Comparison of ENCODE assay signal across 8 mouse cellular contexts in the genomic region with DNA sequence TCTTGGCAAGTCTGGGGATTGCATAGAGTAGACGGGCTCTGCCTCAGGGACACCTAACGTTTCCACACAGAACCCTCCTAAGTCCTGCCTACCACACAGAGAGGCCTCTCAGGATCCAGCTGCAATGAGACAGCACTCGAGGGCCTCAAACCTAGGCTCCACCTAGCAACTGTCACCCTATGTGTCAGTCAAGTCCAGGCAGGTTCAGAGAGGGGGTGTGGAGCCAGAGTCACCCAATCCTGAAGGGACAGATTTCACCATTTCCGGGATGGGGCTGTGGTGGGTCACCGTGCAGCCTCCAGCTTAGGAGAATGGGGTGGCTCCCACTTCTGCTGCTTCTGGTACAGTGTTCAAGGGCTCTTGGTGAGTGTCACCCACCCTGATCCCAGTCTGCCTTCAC. TPM values are rescaled to one million over a fixed set of nuclear protein-coding genes. Genes with fewer than 3 reads are reported as not detected.
A peak's percentile ranks its signal among the peaks of the same experiment; 100 is the strongest.
DNase-seq lines count a peak whose midpoint lies in the region; ATAC-seq lines count a peak whose summit lies in the region.

Mst1 (plus strand) TSS at position 269 of the 400 bp plus-strand sequence.

- 70% methylated on average over 5 of the region's 5 CpGs for WGBS in heart, embryonic 14.5 days
- WGBS in hindbrain, embryonic 10.5 days: 72% methylated on average over 5 of the region's 5 CpGs
- WGBS in midbrain, embryonic 11.5 days: 77% methylated on average over 5 of the region's 5 CpGs

- H3K4me3 ChIP-seq in heart, embryonic 14.5 days (ENCODE audit: control insufficient read depth in 1 of 2, insufficient read depth in 1 of 2, low read depth in 1 of 2, low read length in 2 of 2): peak within 1 kb of the TSS; percentile 79 to 84
- peak within 1 kb of the TSS; percentile 87 for H3K4me3 ChIP-seq in hindbrain, embryonic 10.5 days
- peak within 1 kb of the TSS; percentile 71 for H3K4me3 ChIP-seq in midbrain, embryonic 11.5 days (ENCODE audit: low read depth, low read length)

- H3K27me3 ChIP-seq in heart, embryonic 14.5 days (ENCODE audit: control insufficient read depth, insufficient read depth, low read length): peaks cover 31% of the 10 kb centered on the region
- H3K27me3 ChIP-seq in hindbrain, embryonic 10.5 days (ENCODE audit: insufficient read depth, poor library complexity, severe bottlenecking): peaks cover 51% of the 10 kb centered on the region
- peaks cover 24% of the 10 kb centered on the region for H3K27me3 ChIP-seq in midbrain, embryonic 11.5 days (ENCODE audit: control insufficient read depth, insufficient read depth, low read length)

- no peak within 1 kb of the TSS for H3K27ac ChIP-seq in heart, embryonic 14.5 days (replicated peaks in 1 of 2; ENCODE audit: control insufficient read depth in 1 of 2, insufficient read depth in 1 of 2, low read depth in 2 of 2, low read length in 2 of 2)
- peak within 1 kb of the TSS; percentile 92 for H3K27ac ChIP-seq in hindbrain, embryonic 10.5 days
- no peak within 1 kb of the TSS for H3K27ac ChIP-seq in midbrain, embryonic 11.5 days (ENCODE audit: low read depth, low read length)

- H3K4me2 ChIP-seq in heart, embryonic 14.5 days (ENCODE audit: low read length): peak within 1 kb of the TSS; percentile 76
- peak within 1 kb of the TSS; percentile 88 for H3K4me2 ChIP-seq in midbrain, embryonic 11.5 days

- DNase-seq in heart, postnatal 25 days (ENCODE audit: low spot score): no peak
- DNase-seq in R1 (ENCODE audit: low read depth, low spot score): peak; percentile 27
- no peak for DNase-seq in hindbrain, embryonic 10.5 days (ENCODE audit: low spot score)
- DNase-seq in midbrain, embryonic 11.5 days (ENCODE audit: low spot score, missing footprints): no peak
- no peak for DNase-seq in layer of hippocampus, adult 9-11 months
- DNase-seq in urinary bladder, postnatal 4 days (ENCODE audit: low spot score in 2 of 2): no peak
- DNase-seq in thymus, postnatal 14 days: no peak

- peak within 1 kb of the TSS; percentile 97 for H3K9ac ChIP-seq in heart, embryonic 14.5 days (ENCODE audit: low read length)
- peak within 1 kb of the TSS; percentile 90 for H3K9ac ChIP-seq in midbrain, embryonic 11.5 days (ENCODE audit: low read length)

- no peaks in the 10 kb centered on the region for H3K9me3 ChIP-seq in heart, embryonic 14.5 days (ENCODE audit: control insufficient read depth, low read length)
- H3K9me3 ChIP-seq in hindbrain, embryonic 10.5 days: no peaks in the 10 kb centered on the region
- H3K9me3 ChIP-seq in midbrain, embryonic 11.5 days (ENCODE audit: control insufficient read depth, low read length): no peaks in the 10 kb centered on the region

- H3K4me1 ChIP-seq in heart, embryonic 14.5 days (ENCODE audit: control insufficient read depth in 2 of 2, insufficient read depth in 2 of 2, low read length in 2 of 2): peaks cover 10 to 18% of the 10 kb centered on the region in 2 experiments
- H3K4me1 ChIP-seq in hindbrain, embryonic 10.5 days (replicated peaks): peaks cover 50% of the 10 kb centered on the region
- peaks cover 11% of the 10 kb centered on the region; the same call in 1 of the 2 replicates for H3K4me1 ChIP-seq in midbrain, embryonic 11.5 days (ENCODE audit: control insufficient read depth, insufficient read depth, low read length)

- peaks cover 22% of the 10 kb centered on the region for H3K36me3 ChIP-seq in heart, embryonic 14.5 days (ENCODE audit: control insufficient read depth, insufficient read depth, low read length)
- peaks cover 17% of the 10 kb centered on the region for H3K36me3 ChIP-seq in hindbrain, embryonic 10.5 days
- H3K36me3 ChIP-seq in midbrain, embryonic 11.5 days (ENCODE audit: control insufficient read depth, insufficient read depth, low read length): peaks cover 3% of the 10 kb centered on the region; the same call in 1 of the 2 replicates

- no peak for ATAC-seq in heart, embryonic 14.5 days (ENCODE audit: insufficient number of reproducible peaks, insufficient read depth, low FRiP score, low read depth)
- no peak for ATAC-seq in midbrain, embryonic 11.5 days (ENCODE audit: low FRiP score)

- intact Hi-C loops in heart, postnatal 25 days (cut with DNase I): no loop called here

RNA-seq across cellular contexts. Expression of gene Mst1, which starts in this region (rescaled TPM):
- not detected in 2 replicates for polyA plus RNA-seq in heart, embryonic 14.5 days (2014; fragmentation: Nextera tagmentation; extraction: Ambion mirVana)
- not detected for total RNA-seq in heart, postnatal 25 days (2021)
- 0.34 and 0.39 TPM in 2 replicates for polyA plus RNA-seq in hindbrain, embryonic 10.5 days (2016; fragmentation: Nextera tagmentation; extraction: Ambion mirVana)
- polyA plus RNA-seq in midbrain, embryonic 11.5 days (2014; fragmentation: Nextera tagmentation; extraction: Ambion mirVana): 0.47 and 0.78 TPM in 2 replicates
